Mouse (Mus musculus): ENCODE data around the gene Tbcc.

DNA sequence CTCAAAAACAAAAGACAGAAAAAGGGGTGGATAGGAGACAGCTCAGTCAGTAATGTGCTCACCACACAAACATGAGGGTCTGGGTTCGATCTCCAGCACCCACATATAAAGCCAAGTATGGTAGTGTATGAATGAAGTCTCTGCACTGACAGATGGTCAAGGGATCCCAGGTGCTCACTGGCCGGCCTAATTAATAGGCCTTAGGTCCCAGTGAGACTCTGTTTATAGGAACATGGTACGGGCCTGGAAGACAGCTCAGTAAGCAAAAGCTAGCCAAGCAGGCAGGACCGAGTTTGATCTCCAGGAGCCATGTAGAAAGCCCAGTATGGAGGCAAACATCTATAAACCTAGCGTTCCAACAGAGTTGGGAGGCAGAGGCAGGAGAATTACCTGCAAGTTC lies 13.4 kb upstream of the Tbcc start:
- TF ChIP-seq CTCF (IDR thresholded peaks at IDR 0.05; ENCODE audit: extremely low read depth, insufficient read depth, insufficient read length, insufficient replicate concordance) (no peak), POLR2A (IDR thresholded peaks at IDR 0.05; ENCODE audit: low read depth, low read length) (no peak)
